Mouse (Mus musculus): ENCODE results near the gene Nfasc. TPM values are rescaled to one million over a fixed set of nuclear protein-coding genes. Genes with fewer than 3 reads are reported as not detected.
A peak's percentile ranks its signal among the peaks of the same experiment; 100 is the strongest.

Gene Nfasc
- polyA plus RNA-seq, 1 experiment from 2014 or later, result 4.3 TPM

DNA sequence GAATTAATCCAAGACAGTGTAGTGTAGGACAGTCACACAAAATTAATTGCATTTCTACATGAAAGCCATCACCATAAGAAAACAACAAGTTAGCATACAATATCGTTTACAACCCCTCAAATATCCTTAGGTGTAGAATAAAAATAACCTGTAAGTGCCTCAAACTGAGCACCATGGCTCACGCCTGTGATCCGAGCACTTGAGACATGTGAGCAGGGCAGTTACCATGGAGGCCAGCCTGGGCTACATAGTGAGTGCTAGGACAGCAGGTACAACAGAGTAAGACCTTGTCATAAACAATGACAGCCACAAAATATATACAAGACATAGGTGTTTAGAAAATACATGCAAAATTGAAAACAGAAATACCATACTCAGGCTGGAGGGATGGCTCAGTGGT lies 68.9 kb downstream of the Nfasc start:
- no peaks in the 10 kb centered on the region for H3K4me1 ChIP-seq (replicated peaks)
- WGBS, result 89% methylated on average over 3 of the region's 3 CpGs
- H3K9ac ChIP-seq, result no peak overlapping the region
- H3K27ac ChIP-seq, result no peak overlapping the region
- no peak overlapping the region for H3K4me2 ChIP-seq (replicated peaks)
- no peak overlapping the region for H3K4me3 ChIP-seq (replicated peaks)
- ATAC-seq, result no peak
- H3K9me3 ChIP-seq, result no peaks in the 10 kb centered on the region; the same call in 1 of the 2 replicates
- no peaks in the 10 kb centered on the region for H3K36me3 ChIP-seq
- H3K27me3 ChIP-seq (replicated peaks), result no peaks in the 10 kb centered on the region

DNA sequence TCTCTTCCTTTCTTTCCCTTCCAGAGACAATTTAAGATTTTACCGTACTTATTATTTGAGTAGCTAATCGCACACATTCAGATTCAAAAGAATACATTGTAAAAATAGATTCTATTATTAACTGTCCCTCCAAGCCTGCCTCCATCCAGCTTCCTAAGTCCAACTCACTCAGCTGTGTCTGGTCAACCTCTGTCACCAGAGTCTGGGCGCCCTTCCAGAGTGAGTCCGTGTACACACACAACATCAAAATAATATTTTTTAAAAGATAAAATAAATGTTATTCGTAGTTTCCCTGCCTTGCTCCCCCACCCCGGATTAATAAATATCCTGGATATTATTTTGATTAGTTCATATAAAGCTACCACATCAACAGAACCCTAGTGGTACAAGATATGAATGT lies 72.4 kb downstream of the Nfasc start:
- ATAC-seq, result no peak
- no peak overlapping the region for H3K27ac ChIP-seq
- H3K4me1 ChIP-seq (replicated peaks), result no peaks in the 10 kb centered on the region
- no peaks in the 10 kb centered on the region for H3K9me3 ChIP-seq
- WGBS, result 82% methylated on average over 6 of the region's 6 CpGs
- no peak overlapping the region for H3K4me3 ChIP-seq (replicated peaks)
- no peaks in the 10 kb centered on the region for H3K27me3 ChIP-seq (replicated peaks)
- no peak overlapping the region for H3K4me2 ChIP-seq (replicated peaks)
- no peak overlapping the region for H3K9ac ChIP-seq
- H3K36me3 ChIP-seq, result no peaks in the 10 kb centered on the region

DNA sequence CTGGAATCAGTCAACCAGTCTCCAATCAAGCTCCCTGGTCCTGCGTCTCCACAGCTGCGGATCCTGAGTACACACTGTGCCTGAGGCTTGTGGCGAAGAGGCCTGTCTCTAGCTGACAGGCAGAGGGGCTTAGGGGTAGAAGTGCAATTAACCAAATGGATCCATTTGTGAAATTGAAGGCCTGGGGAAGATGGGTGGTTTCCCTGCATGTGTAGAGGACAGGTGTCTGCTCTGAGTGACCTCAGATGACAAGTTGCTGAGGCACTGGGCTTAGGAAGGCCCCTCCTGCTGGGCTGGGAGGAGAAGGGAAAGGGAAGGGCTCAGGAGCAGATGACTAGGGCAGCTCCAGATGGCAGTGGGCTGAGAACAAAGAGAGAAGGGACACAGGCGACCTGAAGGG lies 81.2 kb downstream of the Nfasc start:
- Histone ChIP-seq H3K4me1 (replicated peaks) (no peaks in the 10 kb centered on the region), H3K36me3 (no peaks in the 10 kb centered on the region), H3K27me3 (replicated peaks) (no peaks in the 10 kb centered on the region), H3K4me3 (replicated peaks) (no peak overlapping the region), H3K4me2 (replicated peaks) (no peak overlapping the region), H3K27ac (no peak overlapping the region), H3K9ac (no peak overlapping the region), H3K9me3 (no peaks in the 10 kb centered on the region)
- no peak for ATAC-seq
- WGBS, result 45% methylated on average over 4 of the region's 4 CpGs

DNA sequence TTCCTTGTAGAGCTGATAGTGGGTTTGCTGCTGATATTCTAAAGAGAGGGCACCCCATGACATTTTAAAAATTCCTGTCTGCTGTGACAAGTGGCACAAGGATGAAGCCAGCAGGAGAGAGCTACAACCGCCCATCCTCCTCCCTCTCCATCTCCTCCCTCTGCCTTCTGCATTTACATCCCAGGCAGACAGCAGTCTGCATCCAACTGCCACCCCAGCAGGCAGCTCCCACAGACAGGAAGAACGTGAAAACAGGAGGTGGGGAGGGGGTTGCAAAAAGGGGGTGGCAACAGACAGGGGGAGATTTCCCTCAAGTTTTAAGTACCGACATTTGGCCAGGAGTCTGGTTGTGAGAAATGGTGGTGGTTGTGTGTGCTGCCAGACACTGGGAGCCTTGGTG lies 82.0 kb downstream of the Nfasc start:
- no peaks in the 10 kb centered on the region for H3K27me3 ChIP-seq (replicated peaks)
- 17% methylated on average over 3 of the region's 3 CpGs for WGBS

DNA sequence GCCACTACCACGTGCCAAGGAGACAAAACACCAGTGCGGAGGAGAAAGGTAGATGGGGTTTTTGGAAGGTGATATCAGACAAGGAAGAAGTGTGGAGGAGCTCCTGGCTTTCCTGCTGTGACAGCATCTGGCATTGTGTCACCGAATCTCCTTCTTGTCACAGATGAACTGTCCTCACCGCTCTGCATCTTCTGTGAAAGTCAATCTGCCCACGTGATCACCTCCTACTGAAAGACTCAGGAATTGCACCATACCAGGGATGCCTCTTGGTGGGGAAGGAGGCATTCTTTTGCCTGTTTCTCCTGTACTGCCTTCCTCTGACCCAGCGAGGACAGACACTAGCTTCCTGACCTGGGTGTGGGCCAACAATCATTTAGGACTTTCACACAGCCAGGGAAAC lies 86.0 kb downstream of the Nfasc start:
- H3K9ac ChIP-seq, result no peak overlapping the region
- H3K27me3 ChIP-seq (replicated peaks), result no peaks in the 10 kb centered on the region
- H3K27ac ChIP-seq, result no peak overlapping the region
- no peak overlapping the region for H3K4me3 ChIP-seq (replicated peaks)
- H3K36me3 ChIP-seq, result no peaks in the 10 kb centered on the region
- H3K4me2 ChIP-seq (replicated peaks), result no peak overlapping the region
- no peaks in the 10 kb centered on the region for H3K9me3 ChIP-seq
- peaks cover 7% of the 10 kb centered on the region; the same call in 1 of the 2 replicates for H3K4me1 ChIP-seq (replicated peaks)
- ATAC-seq, result no peak
- 71% methylated on average over 6 of the region's 6 CpGs for WGBS

More for the DNA sequence above, 82.0 kb downstream of the Nfasc start:
- Histone ChIP-seq H3K9me3 (no peaks in the 10 kb centered on the region), H3K4me1 (replicated peaks) (no peaks in the 10 kb centered on the region), H3K27ac (no peak overlapping the region), H3K9ac (no peak overlapping the region), H3K4me2 (replicated peaks) (no peak overlapping the region), H3K36me3 (no peaks in the 10 kb centered on the region), H3K4me3 (replicated peaks) (no peak overlapping the region)
- no peak for ATAC-seq

DNA sequence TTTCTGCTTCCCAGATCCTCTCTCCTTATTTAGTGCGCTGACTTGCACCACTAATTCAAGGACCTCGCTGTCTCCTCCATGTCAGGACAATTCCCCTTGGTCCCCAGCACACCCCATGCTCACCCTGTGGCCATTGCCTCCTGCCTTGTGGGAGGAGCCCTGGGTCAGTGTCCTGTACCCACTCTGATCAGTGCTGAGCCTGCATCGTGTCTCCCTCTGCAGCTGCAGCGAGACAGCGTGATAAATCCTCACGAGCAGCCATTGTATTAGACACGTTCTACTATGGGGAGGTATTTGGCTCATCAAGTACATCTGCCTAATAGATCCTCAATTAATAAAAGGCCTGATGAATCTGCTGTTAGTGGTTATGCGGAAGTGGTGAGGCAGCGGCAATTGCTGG lies 86.8 kb downstream of the Nfasc start:
- WGBS, result 65% methylated on average over 9 of the region's 9 CpGs
- ATAC-seq, result no peak
- Histone ChIP-seq H3K4me2 (replicated peaks) (no peak overlapping the region), H3K9ac (no peak overlapping the region), H3K36me3 (no peaks in the 10 kb centered on the region), H3K27ac (no peak overlapping the region), H3K9me3 (no peaks in the 10 kb centered on the region), H3K4me3 (replicated peaks) (no peak overlapping the region), H3K4me1 (replicated peaks) (peaks cover 7% of the 10 kb centered on the region; the same call in 1 of the 2 replicates), H3K27me3 (replicated peaks) (no peaks in the 10 kb centered on the region)

DNA sequence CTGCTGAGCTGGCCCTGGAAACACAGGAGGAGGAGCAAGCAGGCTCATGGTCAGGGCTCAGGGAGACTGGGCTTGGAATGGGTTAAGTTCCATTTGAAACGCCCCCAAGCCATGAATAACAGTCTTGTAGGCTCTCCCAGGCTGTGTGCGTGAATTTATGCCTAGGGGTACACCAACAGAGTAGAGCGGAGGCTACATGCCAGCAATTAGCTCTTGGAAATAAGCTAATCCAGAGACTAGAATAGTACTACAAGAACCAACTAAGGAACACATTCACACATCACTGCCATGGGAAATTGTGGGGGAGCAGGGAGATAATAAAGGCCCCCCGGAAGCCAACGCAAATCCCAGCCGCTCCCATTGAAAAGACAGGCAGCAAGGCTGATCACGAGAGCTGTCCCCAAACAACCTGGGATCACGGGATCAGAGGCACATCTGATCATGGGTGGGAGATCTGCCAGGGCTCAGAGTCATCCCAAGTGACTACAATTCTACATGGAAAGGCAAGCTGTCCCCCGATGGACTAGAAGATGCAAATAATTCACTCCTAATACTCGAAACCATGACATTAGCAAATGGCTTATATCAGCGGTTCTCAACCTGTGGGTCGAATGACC lies 87.6 kb downstream of the Nfasc start:
- H3K27ac ChIP-seq, result no peak overlapping the region
- no peaks in the 10 kb centered on the region for H3K9me3 ChIP-seq
- peaks cover 7% of the 10 kb centered on the region; the same call in 1 of the 2 replicates for H3K4me1 ChIP-seq (replicated peaks)
- WGBS, result 72% methylated on average over 12 of the region's 12 CpGs
- no peak overlapping the region for H3K4me3 ChIP-seq (replicated peaks)
- no peak overlapping the region for H3K9ac ChIP-seq
- H3K4me2 ChIP-seq (replicated peaks), result no peak overlapping the region
- no peaks in the 10 kb centered on the region for H3K27me3 ChIP-seq (replicated peaks)
- H3K36me3 ChIP-seq, result no peaks in the 10 kb centered on the region
- ATAC-seq, result no peak

DNA sequence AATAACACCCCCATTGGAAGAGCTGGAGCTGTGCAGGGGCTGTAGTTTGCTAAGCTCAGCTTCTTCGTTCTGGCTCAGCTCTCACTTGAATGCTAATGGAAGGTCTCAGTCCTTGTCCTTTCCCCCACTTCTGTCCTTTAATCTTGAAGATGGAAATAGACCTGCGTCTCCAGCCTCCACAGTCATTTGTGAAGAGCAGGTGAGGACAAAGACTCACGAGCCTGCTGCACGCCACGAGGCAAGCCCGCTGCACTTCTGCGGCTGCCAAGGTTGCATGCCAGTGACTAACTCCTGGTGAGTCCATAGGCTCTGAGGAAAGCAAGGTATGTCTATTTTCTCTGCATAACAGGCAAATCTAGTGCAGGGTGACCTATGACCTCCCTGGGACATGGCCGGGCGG lies 88.4 kb downstream of the Nfasc start:
- no peaks in the 10 kb centered on the region for H3K36me3 ChIP-seq
- H3K27ac ChIP-seq, result no peak overlapping the region
- H3K9ac ChIP-seq, result no peak overlapping the region
- no peak for ATAC-seq
- H3K4me1 ChIP-seq (replicated peaks), result peaks cover 7% of the 10 kb centered on the region; the same call in 1 of the 2 replicates
- H3K4me3 ChIP-seq (replicated peaks), result no peak overlapping the region
- WGBS, result 69% methylated on average over 9 of the region's 9 CpGs
- H3K27me3 ChIP-seq (replicated peaks), result no peaks in the 10 kb centered on the region
- no peaks in the 10 kb centered on the region for H3K9me3 ChIP-seq
- H3K4me2 ChIP-seq (replicated peaks), result no peak overlapping the region

DNA sequence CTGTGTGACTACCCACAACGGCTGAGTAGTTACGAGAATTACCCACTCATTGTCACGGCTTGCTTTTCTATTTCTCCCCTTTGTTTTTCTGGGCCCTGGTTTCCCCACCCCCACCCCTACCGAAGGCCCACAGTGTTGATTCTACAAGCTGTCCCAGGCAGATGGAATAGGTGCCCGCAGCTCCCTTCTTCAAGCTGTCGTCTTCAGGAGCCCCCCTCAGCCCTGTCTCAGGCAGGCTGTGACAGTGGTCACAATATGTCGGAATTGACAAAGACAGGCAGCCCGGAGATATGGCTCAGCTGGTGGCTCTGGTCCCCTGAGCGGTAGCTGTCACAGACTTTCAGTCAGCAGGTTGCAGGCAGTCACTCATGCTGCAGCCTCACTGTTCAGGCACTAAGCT lies 90.9 kb downstream of the Nfasc start:
- no peak for ATAC-seq
- no peaks in the 10 kb centered on the region for H3K9me3 ChIP-seq

DNA sequence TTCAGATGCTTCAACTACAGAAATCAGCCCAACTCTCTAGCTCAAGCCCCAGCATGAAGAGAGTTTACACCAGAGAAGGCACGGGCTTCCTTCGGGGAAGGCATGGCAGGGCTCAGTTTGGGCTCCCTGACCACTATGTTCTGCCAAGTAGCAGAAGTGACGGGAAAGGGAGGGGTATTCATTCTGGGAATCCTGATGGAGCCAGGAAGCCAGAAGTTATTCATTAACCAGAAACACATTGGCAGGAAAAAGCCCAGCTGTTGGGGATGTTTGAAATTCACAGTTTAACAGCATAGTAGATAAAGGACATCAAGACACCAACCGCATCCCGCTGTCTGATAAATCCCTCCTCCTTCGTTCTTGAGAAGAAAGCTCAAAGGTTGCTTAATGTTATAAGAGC lies 93.6 kb downstream of the Nfasc start:
- H3K4me2 ChIP-seq (replicated peaks), result no peak overlapping the region
- peak; percentile 62 for ATAC-seq
- H3K36me3 ChIP-seq, result no peaks in the 10 kb centered on the region
- H3K4me3 ChIP-seq (replicated peaks), result no peak overlapping the region
- WGBS, result 40% methylated on average over 6 of the region's 6 CpGs
- no peaks in the 10 kb centered on the region for H3K9me3 ChIP-seq
- no peaks in the 10 kb centered on the region for H3K27me3 ChIP-seq (replicated peaks)
- H3K4me1 ChIP-seq (replicated peaks), result no peaks in the 10 kb centered on the region
- H3K27ac ChIP-seq, result no peak overlapping the region
- no peak overlapping the region for H3K9ac ChIP-seq

More for the DNA sequence above, 90.9 kb downstream of the Nfasc start:
- peaks cover 7% of the 10 kb centered on the region; the same call in 1 of the 2 replicates for H3K4me1 ChIP-seq (replicated peaks)
- H3K36me3 ChIP-seq, result no peaks in the 10 kb centered on the region
- 79% methylated on average over 9 of the region's 9 CpGs for WGBS
- no peak overlapping the region for H3K4me3 ChIP-seq (replicated peaks)
- no peak overlapping the region for H3K4me2 ChIP-seq (replicated peaks)
- H3K27ac ChIP-seq, result no peak overlapping the region
- H3K27me3 ChIP-seq (replicated peaks), result no peaks in the 10 kb centered on the region
- H3K9ac ChIP-seq, result no peak overlapping the region

DNA sequence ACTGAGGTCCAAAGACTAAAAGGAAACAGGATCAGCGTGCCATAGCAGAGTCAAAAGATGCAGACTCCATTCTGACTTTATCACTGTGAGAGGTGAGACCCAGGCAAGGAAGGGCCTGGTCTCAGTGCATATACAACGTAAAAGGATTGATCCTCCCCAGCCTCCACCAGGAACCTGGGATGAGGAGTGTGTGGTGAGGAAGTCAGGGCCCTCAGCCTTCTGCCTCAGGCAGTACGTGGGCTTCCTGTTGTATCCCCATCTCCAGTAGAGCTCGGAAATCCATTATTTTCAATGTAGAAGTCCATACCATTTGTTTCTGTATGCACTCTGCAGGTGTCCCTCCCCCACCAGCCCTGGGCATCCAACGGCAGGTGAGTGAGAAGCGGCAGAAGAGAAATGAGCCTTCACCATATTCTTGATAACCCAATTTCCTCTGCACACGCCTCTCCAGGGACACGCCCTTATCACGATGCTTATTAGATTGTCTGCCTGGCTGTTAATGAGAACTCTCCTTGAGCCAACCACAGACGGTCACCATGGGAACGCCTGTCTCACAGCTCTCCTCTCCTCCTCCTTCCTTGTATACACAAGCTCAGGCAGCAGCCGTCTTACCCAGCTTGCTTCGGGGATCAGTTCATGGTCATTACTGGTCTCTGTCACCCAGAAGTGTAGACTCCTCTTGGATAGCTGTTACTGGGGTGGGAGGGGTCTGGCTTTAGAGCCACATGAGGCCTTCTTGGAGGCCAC lies 100.4 kb downstream of the Nfasc start:
- 50% methylated on average over 13 of the region's 13 CpGs for WGBS
- Histone ChIP-seq H3K9ac (no peak overlapping the region), H3K36me3 (no peaks in the 10 kb centered on the region), H3K4me3 (replicated peaks) (no peak overlapping the region), H3K27ac (no peak overlapping the region), H3K9me3 (no peaks in the 10 kb centered on the region), H3K4me2 (replicated peaks) (no peak overlapping the region), H3K4me1 (replicated peaks) (0 out of 2 replicates have a peak, but pooled peaks cover 3% of the 10 kb centered on the region), H3K27me3 (replicated peaks) (no peaks in the 10 kb centered on the region)
- ATAC-seq, result peak; percentile 61

DNA sequence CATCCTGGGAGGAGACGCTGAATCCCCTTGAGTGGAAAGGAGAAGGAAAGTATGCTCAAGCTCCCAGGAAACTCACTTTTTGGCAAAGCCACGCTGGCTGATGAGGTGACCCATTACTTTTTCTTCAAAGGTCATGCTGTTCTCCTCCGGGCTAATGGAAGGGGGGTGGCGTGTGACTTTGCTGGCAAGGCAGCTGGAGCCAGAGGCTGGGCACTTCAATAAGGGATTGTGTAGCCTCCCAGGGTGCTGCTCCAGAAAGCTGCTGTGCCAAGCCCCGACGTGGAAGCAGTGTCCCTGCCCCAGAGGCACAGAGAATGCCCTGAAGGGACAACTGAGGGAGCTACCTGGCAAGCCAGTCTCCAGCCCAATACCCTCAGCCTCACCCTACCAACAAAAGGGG lies 101.3 kb downstream of the Nfasc start:
- Histone ChIP-seq H3K9ac (no peak overlapping the region), H3K4me3 (replicated peaks) (no peak overlapping the region), H3K27me3 (replicated peaks) (no peaks in the 10 kb centered on the region), H3K36me3 (no peaks in the 10 kb centered on the region), H3K27ac (no peak overlapping the region), H3K9me3 (no peaks in the 10 kb centered on the region), H3K4me1 (replicated peaks) (0 out of 2 replicates have a peak, but pooled peaks cover 3% of the 10 kb centered on the region), H3K4me2 (replicated peaks) (no peak overlapping the region)
- ATAC-seq, result no peak
- WGBS, result 69% methylated on average over 6 of the region's 6 CpGs

DNA sequence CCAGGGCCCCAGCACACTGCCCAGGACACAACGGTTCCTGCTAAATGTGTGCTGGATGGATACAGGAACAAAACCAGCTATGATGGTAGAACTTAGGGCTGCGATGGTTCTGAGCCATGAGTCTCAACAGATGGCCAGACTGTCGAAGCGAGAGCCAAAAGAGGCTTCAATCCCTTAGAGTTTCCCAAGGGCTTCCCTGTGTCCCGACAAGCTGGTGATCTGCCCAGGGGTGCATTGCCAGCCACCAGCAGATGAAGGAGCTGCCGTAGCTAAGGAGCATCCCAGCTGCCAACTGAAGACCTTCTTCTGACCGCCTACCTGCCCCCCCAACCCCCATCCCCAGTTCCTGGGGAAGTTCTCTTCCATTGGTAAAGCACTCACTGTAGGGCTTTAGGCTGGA lies 104.3 kb downstream of the Nfasc start:
- WGBS, result 83% methylated on average over 7 of the region's 7 CpGs
- H3K36me3 ChIP-seq, result no peaks in the 10 kb centered on the region
- no peak overlapping the region for H3K4me3 ChIP-seq (replicated peaks)
- no peak overlapping the region for H3K9ac ChIP-seq
- H3K27ac ChIP-seq, result no peak overlapping the region
- no peaks in the 10 kb centered on the region for H3K9me3 ChIP-seq
- H3K4me1 ChIP-seq (replicated peaks), result 0 out of 2 replicates have a peak, but pooled peaks cover 3% of the 10 kb centered on the region
- H3K27me3 ChIP-seq (replicated peaks), result no peaks in the 10 kb centered on the region
- ATAC-seq, result no peak
- H3K4me2 ChIP-seq (replicated peaks), result no peak overlapping the region

All from intestine, embryonic 15.5 days (tissue).